Mouse (Mus musculus): ENCODE results near the gene Uchl3.

Uchl3 gene

GRCm38 (mm10) chr14:101666536-101666935, 12.8 kb downstream of the Uchl3 start:
- no peak for DNase-seq (ENCODE audit: low read depth, low spot score)

- DNase-seq (ENCODE audit: low read depth, low spot score), result no peak
Measured at GRCm38 (mm10) chr14:101668626-101669025, 14.9 kb downstream of the Uchl3 start.

GRCm38 (mm10) chr14:101672226-101672625, 18.5 kb downstream of the Uchl3 start:
- DNase-seq (ENCODE audit: low read depth, low spot score), result no peak

- no peak for DNase-seq (ENCODE audit: low read depth, low spot score)
Measured at GRCm38 (mm10) chr14:101687696-101688095, 33.9 kb downstream of the Uchl3 start.

- no peak for DNase-seq (ENCODE audit: low read depth, low spot score)
Measured at GRCm38 (mm10) chr14:101688406-101688805, 34.6 kb downstream of the Uchl3 start.

GRCm38 (mm10) chr14:101704479-101704878, 50.7 kb downstream of the Uchl3 start:
- peak; percentile 15 for DNase-seq (ENCODE audit: low read depth, low spot score)

GRCm38 (mm10) chr14:101707088-101707487, 53.3 kb downstream of the Uchl3 start:
- DNase-seq (ENCODE audit: low read depth, low spot score), result no peak

- no peak for DNase-seq (ENCODE audit: low read depth, low spot score)
Measured at GRCm38 (mm10) chr14:101714414-101714813, 60.6 kb downstream of the Uchl3 start.

- DNase-seq (ENCODE audit: low read depth, low spot score), result peak; percentile 39
Measured at GRCm38 (mm10) chr14:101729237-101729971, 75.6 kb downstream of the Uchl3 start, which contains the start of the genes Gm9922 and Lmo7. Gene Gm9922, minus strand, starts transcription at chr14:101729814. Gene Lmo7, plus strand, starts transcription at chr14:101729957.

- no peak for DNase-seq (ENCODE audit: low read depth, low spot score)
Measured at GRCm38 (mm10) chr14:101729972-101730692, 76.4 kb downstream of the Uchl3 start.

GRCm38 (mm10) chr14:101733542-101734303, 80.0 kb downstream of the Uchl3 start:
- DNase-seq (ENCODE audit: low read depth, low spot score), result peak; percentile 22

- no peak for DNase-seq (ENCODE audit: low read depth, low spot score)
Measured at GRCm38 (mm10) chr14:101737501-101737900, 83.7 kb downstream of the Uchl3 start.
